Mouse (Mus musculus) cerebellum, postnatal 36 days (tissue): Measurements from ENCODE around the gene 5730480H06Rik.
A peak's percentile ranks its signal among the peaks of the same experiment; 100 is the strongest.

ENCODE experiments used
- DNase-seq, 2 experiments: peaks; one replicate each; pipeline ENCODE4 v3.0.0; 2021 to 2022; ENCODE audit warnings: mixed read lengths in 2 of 2

5730480H06Rik gene

DNA sequence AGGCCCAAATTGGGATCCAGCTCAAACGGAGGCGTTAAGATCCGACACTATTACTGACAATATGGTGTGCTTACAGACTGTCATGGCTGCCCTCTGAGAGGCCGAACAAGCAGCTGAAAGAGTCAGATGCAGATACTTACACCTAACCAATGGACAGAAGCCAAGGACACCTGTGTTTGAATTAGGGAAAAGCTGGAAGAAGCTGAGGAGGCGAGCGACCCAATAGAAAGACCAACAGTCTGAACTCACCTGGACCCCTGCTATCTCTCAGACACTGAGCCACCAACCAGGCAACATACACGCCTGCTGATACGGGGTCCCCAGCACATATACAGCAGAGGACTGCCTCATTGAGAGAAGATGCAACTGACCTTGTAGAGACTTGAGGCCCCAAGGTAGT is at the start of gene 5730480H06Rik:
TSS of gene 5730480H06Rik (plus strand) at position 301 of the 400 bp plus-strand sequence.
- DNase-seq = no peak

DNA sequence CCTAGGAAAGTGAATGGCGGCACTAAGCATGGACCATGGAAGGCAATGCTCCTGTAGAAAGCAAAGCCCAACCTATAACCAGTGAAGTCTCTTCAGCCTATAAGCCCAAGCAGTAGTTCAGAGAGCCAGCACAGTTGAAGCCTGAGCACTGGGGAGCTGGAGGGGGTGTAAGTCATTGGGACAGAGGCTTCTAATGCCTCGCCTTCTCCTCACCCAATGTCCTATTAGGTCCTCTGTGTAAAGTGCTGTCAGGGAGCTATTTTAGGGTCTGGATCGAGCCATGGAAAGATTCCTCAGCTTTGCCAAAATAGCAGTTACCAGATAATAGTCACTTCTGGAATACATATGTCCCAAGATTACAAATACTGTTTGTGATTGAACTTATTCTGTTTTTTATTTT is 26.6 kb upstream of the 5730480H06Rik start:
- DNase-seq = no peak

DNA sequence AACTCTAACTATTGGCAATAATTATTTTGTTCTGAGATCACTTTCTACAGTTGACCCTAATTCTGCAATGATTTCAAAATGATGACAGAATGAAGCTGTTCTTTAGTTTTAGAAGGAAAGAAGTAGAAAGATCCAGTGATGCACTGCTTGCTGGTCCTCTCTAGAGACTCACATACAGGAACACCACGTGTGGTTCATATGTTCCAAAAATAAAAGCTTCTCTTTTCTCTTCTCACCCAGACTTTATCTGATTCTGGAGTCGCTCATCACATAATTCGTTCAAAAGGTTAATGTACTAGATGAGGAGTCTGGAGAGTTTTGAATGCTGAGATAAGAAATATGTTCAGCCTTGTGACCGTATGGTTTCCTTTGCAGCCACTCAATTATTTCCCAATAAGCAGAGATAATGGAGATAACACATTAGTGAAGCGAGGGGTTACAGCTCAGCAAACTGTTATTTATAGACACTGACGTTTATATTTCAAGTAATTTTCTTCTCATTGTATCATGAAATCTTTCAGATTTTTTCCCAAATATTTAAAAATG is 12.6 kb upstream of the 5730480H06Rik start:
- no peak for DNase-seq

DNA sequence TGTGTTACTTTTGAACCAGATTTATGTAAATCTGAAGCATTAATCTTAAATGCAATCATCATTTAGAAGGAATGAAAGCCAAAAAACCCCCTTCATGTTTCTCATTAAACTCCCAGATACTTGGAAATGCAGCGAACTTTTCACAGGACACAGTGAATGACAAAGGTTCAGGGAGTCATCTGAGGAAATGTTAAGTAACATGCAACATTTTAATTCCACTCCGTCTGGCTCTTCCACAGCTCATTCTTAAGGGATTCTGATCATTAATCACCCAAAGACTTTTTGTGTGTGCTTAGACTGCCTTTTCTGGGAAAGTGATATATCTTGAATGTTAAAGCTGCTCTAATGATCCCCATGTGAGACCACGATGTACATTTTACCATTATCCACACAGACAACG is 7.2 kb upstream of the 5730480H06Rik start:
- no peak for DNase-seq

DNA sequence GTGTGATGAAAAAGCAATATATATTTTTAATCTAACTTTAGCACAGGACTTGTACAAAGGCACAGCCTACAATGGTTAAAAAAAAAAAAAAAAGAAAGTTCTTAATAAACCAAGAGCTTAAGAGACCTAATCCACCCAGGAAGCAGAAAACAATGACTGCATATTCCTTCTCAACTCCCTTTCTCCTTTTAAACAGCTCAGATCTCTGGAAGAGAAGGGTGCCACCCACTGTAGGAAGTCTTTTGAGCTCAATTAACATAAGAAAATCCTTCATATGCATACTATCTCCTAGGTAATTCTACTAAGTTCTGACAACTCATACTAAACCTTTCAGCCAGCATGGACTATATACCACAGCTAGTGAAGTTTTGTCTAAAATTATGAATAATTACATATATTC is 1.5 kb upstream of the 5730480H06Rik start:
- no peak for DNase-seq

DNA sequence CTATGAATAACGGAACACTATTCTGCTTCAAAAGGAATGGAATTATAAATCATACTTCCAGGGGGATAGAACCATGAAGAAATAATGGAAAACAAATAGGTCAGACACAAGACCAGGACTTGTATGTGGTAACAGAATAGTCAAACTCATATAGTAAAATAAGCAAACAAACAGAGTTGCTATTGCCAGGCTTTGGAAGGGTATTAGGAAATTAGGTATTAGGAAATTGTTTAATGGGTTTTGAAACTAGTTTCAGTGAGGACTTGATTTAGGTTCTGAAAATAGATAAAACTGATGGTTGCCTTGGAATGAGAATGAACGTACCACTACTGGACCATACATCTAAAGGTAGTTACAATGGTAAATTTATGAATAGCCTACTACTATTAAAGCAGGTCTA is 2.0 kb downstream of the 5730480H06Rik start:
- DNase-seq = no peak

DNA sequence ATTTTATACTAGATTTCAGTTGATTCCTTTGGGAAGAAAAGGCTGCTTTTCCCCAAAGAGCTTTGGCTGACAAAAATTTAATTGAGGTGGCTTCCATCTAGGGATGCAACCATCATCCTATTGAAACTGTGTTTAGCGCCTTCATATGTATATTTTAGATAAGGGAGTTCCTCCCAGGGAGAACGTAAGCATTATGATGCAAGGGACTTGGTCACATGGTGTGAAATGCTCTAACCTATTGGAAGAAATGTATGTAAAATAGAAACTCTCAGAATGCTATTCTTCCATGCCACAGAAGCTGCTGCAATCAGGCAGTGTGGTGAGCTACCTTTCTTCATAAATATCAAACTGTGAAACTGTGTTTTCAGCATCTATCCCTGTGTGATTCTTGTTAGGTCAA is 3.1 kb downstream of the 5730480H06Rik start:
- no peak for DNase-seq

DNA sequence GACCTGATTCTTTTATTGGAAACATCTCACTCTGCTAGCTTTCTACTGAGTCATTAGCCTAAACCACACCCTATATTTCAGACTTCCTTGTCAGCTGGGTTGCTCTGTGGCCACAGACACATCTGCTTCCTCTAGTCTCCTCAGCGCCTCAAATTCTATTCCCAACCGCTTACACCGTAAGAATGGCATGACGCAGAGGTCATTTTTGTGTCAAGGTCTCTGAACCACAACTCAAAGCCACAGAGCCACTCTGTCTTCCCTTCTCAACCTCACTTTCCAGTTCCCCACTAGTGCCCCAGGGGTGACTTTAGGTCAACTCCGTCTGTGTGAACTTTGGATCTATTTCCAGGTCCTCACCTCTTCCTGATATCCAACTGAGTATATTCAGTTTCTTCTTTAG is 3.7 kb downstream of the 5730480H06Rik start:
- DNase-seq = no peak

DNA sequence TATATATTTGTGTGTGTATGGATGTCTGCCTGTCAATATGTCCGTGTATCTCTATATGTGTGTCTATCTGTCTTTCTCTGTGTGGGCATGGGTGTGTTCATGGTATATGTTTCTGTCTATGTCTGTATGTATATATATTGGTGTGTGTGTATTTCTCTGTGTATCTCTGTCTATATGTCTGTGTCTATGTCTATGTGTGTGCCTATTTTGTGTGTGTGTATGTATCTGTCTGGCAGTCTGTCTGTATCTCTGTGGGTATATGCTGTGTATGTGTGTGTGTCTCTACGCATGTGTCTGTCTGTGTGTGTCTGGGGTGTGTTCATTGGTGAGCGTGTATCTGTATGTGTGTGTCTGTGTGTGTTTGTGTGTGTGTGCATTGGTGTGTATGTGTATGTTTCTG is 5.7 kb downstream of the 5730480H06Rik start:
- no peak for DNase-seq

DNA sequence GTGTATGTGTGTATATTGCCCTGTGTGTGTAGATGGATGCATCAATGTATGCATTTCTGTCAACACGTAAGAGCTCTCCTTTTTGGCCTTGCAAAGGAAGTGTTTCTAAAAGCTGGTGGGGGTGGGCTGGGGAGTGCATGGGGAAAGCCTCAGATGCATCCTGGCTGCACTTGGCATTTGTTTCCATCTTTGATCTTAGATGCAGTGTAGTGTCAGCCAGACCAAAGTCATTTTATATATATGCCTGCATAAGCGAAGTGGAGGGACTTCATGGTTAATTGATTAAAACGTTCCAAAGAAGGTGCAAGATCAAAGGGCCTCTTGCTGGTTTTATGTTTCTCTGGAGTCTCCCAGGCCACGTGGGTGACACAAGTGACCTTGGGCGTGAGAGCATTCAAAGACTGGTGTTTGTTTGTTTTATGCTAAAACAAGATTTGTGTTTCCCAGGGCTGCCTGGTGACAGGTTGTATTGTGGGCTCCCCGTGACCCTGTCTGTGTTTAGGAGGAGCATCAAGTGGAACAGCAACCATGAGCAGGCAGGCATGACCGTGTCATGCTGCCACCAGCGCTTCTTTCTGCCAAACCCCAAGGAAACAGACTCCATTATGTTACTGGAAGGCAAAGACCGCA is 6.2 kb downstream of the 5730480H06Rik start:
- DNase-seq = no peak

DNA sequence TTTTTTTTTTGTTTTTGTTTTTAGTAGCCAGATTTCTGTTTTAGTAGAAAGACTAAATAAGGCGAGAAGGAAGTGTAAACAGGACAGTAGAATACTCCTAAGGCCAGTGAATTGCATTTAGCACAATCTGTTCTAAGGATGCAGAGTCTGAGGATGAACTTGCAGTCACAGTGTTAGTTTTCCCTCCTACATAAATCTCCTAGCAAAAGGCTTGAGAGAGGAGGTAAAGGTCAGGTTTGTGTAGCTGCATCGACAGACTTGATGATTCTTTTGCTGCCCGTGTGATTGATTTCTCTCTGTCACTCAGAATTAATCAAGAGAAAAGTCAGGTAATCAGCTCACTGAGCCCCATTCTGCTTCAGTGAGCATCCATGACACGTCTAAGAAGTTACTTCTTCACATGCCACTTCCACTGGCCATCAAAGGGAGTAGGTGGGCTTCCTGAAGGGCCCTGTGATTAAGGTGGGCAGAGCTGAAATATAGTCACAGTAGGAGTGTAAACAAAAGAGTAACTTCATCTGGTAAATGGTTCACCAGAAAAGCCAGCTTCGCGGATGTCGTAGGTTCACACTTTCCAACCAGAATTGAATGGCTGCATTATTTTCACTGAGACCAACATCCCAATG is 13.2 kb downstream of the 5730480H06Rik start:
- DNase-seq = no peak

DNA sequence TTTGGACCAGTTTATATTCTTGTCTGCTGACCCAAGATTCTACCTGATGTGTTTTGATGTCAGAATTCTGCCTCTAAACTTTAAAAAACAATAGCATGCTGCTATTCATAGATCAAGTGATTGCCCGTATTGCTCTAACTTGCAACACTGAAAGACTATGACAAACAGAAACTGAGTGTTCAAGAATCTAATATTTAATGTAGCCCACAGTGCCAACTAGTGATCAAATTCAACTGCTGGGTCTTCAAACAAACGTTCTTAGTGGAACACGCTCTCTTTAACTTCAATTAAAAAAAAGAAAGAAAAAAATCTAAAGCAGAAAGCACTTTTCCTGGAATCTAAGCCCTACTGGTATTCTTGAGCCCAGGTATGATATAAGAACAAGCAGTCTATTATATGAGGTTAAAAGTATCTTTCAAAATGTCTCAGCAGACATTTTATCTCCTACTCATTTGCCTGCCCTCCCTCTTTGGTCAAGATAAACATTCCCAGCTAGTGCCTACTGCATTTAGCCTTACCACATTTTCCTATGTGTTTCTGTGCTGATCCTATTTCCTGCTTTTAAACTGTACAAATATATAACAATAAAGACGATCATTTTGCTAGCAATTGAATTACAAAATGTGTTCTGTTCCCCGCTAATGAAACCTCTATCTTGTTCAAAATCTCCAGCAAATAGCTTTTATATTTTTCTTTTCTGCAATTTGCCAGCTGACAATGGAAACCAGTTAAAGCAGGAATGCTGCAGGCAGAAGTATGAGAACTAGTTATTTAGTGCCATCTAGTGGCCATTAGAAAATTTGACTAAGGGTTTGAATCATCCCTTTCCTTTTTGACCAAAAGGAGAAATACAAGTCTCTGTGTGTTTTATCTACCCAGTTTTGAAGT is 17.6 kb downstream of the 5730480H06Rik start:
- DNase-seq = no peak

DNA sequence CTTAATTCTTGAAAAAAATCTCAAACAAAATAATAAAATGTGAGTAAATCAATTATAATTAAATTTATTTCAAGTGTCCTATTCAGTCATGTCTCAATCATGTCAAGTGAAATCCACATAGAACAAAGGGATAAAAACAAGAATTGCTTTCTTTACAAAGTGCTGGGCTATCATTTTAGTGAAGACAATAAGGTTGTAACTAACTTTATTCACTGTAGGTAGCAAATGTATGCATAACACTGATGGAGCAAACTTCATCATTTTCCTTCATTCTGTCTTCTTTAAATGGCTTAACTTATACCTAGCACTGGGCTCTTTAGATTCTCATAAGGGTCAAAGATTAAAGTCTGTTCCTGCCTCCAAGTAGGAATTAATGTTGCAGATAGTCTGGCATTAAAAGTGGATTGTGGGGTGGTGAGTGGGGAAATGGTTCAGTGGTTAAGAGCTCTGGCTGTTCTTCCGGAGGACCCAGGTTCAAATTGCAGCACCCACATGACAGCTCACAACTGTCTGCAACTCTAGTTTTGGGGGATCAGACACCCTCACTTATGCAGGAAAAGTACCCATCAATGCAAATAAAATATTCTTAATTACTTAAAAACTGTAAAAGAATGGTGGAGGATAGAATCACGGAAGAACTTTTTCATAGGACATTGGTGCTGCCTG is 18.4 kb downstream of the 5730480H06Rik start:
- no peak for DNase-seq

DNA sequence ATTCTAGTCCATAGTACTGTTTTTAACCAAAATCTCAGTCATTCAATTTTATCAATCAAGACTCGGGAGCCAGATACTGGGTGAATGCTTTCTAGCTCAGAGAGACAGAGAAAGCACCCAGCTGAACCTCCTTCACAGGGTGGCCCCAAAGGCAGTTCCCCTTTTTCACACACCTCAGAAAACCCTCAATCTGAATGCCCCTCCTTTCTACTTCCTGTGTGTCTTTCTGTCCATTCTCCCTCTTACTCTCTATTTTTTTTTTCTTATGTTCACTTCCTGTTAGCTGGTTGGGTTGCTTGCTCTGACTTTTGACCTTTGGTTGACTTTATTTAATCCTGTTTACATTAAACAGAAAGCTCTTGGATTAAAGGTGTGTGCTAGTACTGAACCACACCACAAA is 21.6 kb downstream of the 5730480H06Rik start:
- DNase-seq = no peak

DNA sequence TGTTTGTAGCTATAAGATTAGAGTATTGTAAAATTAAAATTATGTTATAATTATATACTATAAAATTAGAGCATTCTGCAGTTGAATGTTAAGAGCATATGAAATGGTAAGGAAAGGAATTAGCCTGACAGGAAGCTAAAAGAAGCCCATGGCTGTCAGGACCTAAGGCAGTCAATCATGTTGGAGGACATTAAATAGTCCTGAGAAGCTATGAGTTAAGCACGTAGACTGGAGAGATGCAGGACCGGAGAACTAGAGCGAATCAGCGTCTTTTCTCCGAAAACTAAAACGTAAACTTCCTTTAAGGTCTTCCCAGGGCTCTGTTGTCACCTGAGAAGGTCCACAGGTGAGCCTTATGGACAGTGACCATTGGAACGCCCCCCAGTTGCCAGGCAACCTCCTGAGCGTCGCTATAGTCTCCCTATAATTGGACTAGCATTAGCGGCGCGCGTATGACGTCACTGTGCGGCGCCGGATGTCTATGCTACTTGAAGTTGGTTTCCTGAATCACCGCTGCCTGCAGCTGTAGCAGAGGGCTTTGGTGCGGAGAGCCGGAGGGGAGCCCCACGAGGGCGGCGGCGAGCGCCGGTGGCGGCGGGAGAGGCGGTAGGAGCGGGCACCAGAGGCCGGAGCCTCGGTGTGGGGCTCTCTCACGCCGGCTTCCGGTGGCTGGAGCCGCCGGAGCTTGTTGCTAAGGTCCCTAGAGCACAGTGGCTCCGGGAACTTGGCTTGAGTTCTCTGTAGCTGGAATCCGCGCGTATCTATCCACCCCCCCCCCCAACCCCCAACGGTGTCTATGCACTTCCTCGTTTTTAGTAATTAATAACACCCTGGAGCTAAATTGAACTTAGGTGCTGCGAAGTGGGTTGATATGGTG is 44.4 kb downstream of the 5730480H06Rik start:
- DNase-seq = peak; percentile 93 to 95

DNA sequence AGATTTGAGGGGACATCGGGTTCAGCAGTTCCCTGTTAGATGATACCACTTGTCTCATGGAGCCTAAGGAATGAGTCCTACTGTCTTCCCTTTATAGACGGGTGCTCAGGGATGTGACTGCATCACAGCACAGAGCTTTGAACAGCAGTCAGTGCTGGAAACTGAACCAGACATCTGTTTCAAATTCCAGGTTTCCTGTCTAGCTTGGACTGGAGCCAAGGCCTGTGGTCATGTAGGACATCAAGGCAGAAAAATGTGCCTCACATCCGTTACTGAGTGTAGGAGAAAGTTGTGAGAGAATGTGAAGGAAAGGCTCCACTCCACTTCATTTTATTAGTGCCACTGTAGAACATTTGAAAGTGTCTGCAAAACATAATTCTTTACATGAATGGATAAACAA is 74.7 kb downstream of the 5730480H06Rik start:
- DNase-seq = no peak

DNA sequence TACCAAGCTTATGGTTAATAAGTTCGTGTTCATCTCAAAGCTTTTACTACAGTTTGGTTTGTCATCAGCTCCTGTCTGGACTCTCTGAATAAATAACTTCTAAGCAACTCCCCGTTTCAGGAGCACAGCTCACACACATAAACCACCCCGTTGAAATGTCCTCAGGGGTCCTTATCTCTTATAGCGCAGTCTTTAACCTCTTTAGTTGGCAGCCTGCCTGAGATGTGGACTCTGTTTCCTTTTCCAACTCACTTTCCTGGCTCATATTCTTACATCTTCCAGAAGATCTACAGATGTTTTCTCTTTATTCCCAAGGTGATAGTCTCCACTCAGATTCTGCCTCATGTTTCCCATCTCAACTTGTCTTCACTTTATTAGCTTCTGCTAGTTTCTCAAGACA is 80.5 kb downstream of the 5730480H06Rik start:
- no peak for DNase-seq

DNA sequence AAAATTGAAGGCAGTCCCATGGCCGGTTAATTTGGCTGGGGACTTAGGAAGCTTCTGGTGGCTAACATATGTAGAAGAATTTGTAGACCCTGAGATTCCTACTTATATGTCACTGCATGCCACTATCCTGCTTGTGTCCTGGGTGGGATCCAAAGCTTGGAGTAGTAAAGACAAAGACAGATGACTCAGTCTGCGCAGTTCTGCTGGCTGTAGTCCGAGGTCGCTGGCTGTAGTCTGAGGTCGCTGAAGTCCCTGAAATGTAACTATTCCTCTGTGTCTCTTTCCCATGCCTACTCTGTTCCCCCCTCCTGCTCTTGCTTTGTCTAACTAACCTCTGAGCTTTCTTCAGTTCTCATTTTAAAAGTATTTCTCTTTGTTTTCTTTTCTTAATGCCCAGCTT is 82.6 kb downstream of the 5730480H06Rik start:
- no peak for DNase-seq

DNA sequence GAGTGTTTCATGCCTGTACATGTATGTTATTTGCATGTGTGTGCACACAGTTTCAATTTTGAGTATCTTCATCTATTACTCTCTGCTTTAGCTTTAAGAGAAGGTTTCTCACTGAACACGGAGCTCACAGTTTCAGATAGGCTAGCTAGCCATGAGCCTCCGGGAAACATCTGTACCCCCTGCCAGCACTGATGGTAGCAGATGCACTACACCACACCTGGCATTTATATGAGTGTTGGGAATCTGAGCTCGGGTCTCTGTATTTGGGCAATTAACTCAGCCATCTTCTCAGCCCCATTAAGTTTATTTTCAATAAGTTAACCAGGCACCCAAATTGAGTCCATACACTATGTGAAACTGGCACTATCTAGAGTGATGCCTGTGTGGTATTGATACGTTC is 83.7 kb downstream of the 5730480H06Rik start:
- DNase-seq = no peak

DNA sequence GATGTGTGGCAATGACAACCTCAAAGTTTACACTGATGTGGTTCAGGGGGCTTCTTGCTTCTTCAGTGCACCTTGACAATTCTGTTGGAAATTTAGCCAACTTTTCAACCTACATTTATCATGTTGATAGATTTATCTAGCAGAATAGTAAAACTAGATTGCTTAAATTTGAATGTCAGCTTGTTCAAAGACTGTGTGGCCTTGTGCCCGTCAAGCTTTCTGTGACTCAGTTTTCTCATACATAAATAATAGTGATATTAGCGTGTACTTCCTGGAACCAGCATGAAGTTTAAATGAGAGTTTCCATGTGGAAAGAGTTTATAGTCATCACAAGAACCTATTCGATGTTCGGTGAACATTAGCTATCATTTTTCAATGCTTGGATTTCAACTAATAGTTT is 84.5 kb downstream of the 5730480H06Rik start:
- DNase-seq = no peak

DNA sequence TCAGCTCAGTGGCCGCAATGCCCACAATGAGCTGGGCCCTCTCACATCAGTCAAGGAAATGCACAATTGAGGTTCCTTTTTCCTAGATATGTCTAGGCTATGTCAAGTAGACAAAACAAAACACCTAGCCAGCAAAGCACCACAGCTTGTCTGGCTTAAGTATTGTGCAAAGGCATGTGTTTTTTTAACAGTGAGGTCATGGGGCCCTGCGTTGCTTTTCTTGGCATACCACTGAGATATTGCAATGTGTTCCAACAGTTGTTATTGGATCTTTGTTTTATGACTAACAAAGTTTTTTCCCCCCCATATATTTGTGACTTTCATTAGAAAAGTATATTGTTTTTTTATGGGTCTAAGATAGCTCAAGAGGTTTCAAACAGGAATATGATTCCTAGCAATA is 92.0 kb downstream of the 5730480H06Rik start:
- DNase-seq = no peak

DNA sequence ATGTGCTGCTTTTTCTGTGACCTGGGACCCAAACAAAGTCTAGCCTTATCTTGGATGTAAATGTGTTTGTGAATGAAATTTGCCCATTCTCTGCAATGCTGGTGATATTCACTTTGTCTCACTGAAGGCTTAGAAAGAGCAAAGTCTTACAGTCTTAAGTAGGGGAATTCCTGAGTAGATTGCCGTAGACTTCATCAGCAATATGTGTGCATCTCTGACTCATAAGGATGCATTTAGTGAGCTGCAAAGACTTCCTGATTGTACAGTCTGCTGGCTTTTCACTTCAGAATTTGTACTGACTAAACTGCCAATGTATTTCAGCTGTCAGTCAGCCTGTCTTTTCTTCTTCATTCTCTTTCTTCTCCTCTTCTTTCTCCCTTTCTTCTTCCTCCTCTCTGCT is 94.2 kb downstream of the 5730480H06Rik start:
- no peak for DNase-seq
